Mouse (Mus musculus) kidney, postnatal 10 days (tissue): ENCODE measurements around the gene Gm3642.
"Not testable (repeated sequence)": the region's sequence is repeated elsewhere in the genome, so short reads cannot be mapped to it uniquely, and the experiment has no call there.

Experiments used
- DNase-seq: peaks from one replicate; pipeline ENCODE4 v3.0.0; 2021; ENCODE audit warnings: mixed read lengths

The Gm3642 gene

DNA sequence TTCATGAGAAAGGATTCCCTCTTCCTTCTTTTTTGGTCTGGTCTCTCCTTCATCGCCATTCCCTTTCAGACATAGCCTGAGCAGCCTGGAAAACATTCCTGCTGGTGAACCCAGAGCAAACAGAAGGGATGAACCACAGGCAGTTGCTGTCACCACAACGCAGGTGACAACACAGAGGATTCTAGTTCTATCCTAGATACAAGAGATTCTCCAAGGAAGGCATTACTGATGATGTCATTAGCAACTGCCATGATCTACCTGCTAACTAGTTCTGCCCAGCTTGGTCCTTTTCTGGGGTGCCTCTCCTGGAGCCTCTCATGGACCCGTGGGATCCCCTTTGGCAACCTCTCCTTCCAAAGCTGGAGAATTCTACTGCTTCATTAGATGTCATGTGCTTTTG, at the start of gene Gm3642:
Gm3642 (minus strand) TSS at position 101 of the 400 bp plus-strand sequence.
- not testable (repeated sequence) for DNase-seq

DNA sequence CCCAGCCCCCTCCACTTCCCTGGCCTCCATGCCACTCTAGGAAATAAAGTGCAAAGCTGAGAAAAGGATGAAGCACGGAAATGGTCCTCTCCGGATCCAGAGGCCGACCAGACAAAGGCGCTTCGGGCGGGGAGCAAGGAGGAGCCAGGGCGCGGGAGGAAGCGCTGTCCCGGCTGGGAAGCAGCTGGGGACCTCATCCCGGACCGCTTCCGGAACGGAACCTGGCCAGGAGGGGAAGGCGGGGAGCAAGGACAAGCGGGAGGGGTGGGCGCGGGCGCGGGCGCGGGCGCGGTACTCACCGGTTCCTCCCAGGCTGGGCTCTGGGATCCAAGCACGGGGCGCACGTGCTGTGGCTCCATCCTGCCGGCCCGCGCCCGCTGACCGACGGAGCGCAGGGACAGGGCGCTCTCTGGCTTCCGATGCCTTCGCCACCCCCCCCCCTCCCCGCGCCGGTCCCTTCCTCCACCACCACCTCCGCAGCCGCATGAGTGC, 49.5 kb upstream of the Gm3642 start, which contains the start of gene Gm3667:
Gm3667 (minus strand) TSS at position 442 of the 492 bp plus-strand sequence.
- peak; percentile 26 for DNase-seq

DNA sequence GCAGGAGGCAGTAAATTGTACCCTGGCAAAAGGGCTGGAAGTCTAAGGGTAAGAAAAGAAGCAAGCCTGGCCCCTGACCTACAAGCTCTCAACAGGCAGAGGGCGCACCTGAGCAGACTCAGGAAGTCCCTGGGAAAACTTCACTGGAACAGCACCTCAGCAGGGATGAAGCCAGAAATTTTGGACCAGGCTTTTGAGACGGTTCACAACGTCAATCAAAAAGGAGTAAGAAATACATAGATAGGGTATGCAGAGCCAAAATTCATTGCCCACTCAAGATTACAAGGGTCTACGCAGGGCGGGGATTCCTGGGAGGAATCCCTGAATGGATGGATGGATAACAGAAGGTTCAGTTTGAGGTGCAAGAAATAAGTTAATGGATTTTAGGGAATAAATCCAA, 48.7 kb upstream of the Gm3642 start:
- DNase-seq = peak; percentile 4

DNA sequence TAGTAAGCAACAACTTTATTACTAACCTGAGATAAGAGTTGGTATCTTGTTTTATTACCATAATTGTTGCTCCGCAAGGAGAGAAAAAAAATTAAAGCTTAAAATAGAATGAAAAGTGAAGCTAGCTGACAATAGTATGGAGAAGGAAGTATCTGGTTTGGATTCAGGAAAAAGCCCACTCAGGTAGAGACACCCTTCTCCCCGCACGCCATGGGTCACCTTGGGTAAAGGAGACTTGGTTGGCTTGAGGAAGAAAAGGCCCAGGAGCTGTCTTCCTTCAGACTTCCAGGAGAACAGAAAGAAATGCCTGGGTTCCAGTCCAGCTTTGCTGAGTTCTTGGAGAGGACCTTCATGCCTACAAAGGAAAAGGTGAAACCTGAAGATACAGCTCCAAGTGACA, 16.8 kb downstream of the Gm3642 start:
- not testable (repeated sequence) for DNase-seq
